Mouse (Mus musculus) embryo, embryonic 11.5 days (tissue): ENCODE measurements around the gene Spns2.
"Not testable (repeated sequence)": the region's sequence is repeated elsewhere in the genome, so short reads cannot be mapped to it uniquely, and the experiment has no call there.

Experiments used
- DNase-seq: peaks from one replicate; pipeline ENCODE4 v3.0.0-alpha.2; 2012; ENCODE audit warnings: low read depth, low spot score

Spns2 gene

DNA sequence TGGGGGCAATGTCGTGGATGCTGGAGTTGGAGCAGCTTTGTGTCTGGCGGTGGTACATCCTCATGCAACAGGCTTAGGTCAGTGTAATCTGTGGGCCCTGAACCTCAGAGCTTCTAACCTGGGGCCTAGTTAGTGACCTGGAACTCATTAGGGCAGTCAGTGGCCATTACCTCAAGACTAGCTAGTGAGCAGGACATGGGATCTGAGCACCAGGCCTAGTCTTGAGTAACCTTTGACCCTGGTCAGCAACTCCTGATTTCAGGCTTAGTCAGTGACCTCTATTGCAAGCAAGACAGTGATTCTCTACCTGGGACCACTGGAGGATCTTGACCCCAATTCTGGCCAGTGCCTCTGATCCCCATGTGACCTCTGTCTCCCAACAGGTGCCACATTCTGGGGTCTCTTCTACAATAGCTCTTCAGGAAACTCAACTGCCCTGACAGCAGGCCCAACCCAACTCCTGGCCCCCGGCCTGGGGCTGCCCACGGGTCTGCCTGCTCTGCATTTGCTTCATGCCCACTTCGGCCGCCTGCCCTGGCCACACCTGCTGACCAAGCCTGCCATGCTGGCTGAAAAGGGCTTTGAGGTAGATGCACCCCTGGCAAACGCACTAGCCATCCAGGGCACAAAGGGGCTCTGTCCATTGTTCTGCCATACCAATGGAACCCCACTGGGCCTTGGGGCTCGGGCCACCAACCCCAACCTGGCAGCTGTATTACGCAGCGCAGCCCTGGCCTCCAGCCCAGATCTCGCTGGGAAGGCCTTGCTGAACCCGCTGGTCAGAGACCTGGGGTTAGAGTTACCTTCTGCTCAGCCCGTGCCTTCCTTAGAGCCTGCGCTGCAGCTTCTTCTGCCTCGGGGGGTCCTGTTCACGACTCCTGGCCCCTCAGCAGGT, 52.7 kb downstream of the Spns2 start:
- DNase-seq: no peak

DNA sequence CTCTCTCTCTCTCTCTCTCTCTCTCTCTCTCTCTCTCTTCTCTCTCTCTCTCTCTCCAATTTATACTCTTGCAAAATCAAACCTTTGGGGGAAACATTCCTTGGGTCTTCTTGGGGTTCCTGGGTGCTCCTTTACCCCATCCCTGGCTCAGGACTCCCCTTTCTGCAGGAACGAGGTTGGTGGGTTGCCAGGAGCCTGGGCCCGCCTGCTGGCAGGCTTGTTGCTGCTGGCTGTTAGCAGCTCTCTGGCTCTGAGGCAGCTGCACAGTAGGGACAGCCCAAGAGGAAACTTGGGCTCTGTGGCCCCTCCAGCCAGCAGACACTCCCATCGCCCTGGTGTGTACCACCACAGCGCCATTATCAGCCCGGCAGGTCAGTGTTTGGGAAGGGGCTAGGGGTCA, 53.4 kb downstream of the Spns2 start:
- DNase-seq: no peak

DNA sequence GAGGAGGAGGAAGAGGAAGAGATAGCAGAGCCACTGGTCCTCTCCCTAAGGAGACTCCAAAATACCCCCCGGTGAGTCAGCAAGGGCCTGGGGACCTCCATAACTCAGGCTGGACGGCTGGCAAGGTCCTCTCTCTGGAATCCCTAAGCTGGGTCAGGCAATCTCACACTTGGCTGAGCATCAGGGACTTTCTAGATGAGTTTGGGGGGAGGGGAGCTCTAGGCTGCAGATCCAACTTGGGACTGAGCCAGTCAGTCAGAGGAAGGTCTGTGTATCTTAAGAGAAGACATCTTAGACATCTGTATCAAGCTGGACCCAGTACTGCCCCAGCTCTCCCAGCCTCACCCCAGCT, 54.0 kb downstream of the Spns2 start:
- DNase-seq: no peak

- DNase-seq: no peak
Measured at GRCm38 (mm10) chr11:72434963-72435693, 54.6 kb downstream of the Spns2 start, which contains the start of gene Ggt6. Gene Ggt6, plus strand, starts transcription at chr11:72435526.

DNA sequence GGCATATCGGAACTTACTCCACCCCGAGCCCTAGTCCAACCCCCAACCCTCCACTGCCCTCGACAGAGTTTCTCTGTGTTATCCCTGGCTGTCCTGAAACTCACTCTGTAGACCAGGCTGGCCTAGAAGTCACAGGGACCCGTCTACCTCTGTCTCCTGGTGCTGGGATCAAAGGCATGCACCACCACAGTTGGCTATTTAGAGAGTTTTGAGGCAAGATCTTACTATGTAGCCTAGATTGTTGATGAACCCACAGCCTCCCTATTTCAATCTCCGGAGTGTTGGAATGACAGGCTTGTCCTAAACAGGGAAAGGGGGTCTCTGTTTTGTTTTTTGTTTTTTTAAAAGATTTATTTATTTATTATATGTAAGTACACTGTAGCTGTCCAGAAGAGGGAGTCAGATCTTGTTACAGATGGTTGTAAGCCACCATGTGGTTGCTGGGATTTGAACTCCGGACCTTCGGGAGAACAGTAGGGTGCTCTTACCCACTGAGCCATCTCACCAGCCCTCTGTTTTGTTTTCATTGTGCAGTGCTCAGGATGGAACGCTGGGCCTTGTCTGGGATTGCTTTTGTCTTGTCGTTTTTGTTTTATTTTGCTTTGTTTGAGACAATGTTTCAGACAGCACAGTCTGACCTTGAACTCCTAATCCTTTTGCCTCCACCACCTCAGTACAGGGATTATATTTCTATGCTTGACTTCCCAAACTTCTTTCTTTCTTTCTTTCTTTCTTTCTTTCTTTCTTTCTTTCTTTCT, 59.2 kb downstream of the Spns2 start:
- not testable (repeated sequence) for DNase-seq

DNA sequence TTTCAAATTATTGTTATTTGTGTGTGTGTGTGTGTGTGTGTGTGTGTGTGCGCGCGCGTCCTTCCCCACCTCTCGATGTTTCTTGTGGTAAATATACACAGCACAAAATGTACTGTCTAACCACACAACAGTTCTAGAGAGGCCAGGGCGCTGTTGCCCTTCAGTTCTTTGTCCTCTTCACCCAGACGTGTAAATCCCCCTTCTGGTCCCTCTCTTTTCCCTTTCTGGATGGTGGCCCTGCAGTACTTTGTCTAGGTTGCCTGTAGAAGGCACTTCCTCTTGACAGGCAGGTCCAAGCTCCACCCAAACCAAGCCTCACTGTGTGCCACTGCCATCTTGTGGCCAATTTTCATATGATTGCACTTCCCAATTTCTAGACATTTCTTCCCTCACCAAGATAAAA, 60.4 kb downstream of the Spns2 start:
- DNase-seq: peak; percentile 69

- DNase-seq: peak; percentile 49
Measured at GRCm38 (mm10) chr11:72428694-72429093, 61.0 kb downstream of the Spns2 start.

- no peak for DNase-seq
Measured at GRCm38 (mm10) chr11:72426884-72427283, 62.8 kb downstream of the Spns2 start.

DNA sequence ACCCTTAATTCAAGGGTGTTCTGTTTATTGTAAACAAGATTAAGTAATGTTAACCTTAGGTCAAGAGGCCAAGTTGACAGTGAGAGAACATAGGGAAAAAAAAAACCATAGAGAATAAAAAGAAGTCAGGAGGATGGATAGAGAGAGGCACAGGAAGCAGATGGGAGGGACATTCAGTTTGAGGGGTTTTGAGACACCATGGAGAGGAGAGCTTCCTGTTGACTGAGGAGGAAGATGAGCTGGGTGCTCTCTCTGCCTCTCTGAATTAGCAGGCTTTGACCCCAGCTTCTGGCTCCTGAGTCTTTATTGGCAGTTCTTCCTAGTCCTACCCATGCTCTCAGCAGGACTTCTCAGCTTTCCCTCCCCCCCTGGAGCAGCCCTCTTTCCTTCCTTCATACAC, 64.5 kb downstream of the Spns2 start:
- DNase-seq: no peak

GRCm38 (mm10) chr11:72423686-72424085, 66.0 kb downstream of the Spns2 start:
- DNase-seq: no peak

- no peak for DNase-seq
Measured at GRCm38 (mm10) chr11:72421518-72422278, 68.0 kb downstream of the Spns2 start.

- DNase-seq: no peak
Measured at GRCm38 (mm10) chr11:72420460-72421122, 69.1 kb downstream of the Spns2 start.

DNA sequence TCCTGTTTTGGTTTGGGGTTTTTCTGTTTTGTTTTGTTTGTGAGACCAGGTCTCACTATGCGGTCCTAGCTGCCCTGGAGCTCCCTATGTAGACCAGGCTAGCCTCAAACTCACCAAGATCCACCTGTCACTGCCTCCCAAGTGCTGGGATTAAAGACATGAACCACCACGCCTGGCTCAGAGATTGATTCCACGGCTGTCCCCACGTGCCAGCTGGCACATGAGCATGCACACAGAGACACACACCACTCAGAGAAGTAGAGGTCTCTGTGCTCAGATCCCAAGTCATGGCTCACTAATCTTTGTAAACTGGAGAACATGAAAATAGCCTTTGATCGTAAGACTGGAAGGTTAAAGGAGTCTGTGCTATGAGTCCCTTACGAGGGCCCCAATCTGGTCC, 70.7 kb downstream of the Spns2 start:
- no peak for DNase-seq

DNA sequence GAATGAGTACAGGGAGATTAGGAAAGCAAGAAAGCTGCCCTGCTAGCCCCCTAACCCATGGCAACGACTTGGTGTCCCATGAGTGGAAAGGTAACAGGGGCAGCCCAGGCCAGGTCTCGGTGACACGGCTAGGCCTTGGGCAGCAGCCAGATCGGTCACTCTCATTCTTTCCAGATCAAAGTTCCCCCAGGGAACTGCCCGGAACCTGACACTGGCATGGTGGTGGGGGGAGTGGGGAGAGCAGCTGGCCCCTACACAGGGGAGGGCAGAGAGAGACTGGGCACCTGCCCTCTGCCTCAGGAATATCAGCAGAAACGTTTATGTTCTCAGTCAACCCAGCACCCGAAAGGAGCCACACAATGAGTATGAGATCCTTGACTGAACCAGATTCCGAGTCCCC, 71.5 kb downstream of the Spns2 start:
- DNase-seq: no peak

DNA sequence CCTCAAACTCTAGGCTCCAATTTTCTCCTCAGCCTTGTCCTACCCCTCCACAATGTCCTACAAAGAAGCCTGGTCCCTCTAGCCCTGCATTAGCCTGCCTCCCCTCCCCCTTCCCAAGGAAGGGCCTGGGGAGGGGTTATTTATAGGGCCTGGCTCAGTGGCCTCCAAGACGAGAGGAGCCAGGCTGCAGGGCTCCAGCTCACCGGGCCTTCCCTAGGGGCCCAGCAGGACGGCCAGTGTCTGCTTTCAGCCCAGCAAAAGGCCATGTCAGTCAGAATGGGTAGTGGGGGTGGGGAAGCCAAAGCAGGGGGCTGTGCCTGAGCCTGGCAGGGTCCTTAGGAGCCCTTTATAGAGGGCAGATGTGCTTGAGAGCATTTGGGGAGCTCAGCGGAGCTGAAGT, 72.3 kb downstream of the Spns2 start:
- DNase-seq: no peak

GRCm38 (mm10) chr11:72416666-72417065, 73.0 kb downstream of the Spns2 start:
- DNase-seq: no peak

DNA sequence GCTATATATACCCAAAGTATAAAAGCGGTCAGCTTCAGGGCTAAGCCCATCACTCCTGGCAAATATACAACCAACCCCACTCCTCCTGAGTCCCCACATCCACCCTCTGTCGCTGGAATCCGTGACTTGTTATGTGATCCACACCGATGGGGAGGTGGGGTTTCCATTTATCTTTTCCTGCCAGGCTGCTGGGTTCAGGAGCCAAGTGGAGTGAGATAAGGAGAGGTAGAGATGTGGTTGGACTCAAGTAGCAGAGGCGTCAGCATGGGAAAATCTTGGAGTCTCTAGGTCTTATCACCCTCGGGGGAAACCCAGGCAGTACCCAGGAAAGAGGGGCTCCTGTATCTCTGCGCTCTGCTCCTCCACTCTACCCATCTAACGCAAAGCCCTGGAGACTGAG, 74.5 kb downstream of the Spns2 start:
- no peak for DNase-seq

DNA sequence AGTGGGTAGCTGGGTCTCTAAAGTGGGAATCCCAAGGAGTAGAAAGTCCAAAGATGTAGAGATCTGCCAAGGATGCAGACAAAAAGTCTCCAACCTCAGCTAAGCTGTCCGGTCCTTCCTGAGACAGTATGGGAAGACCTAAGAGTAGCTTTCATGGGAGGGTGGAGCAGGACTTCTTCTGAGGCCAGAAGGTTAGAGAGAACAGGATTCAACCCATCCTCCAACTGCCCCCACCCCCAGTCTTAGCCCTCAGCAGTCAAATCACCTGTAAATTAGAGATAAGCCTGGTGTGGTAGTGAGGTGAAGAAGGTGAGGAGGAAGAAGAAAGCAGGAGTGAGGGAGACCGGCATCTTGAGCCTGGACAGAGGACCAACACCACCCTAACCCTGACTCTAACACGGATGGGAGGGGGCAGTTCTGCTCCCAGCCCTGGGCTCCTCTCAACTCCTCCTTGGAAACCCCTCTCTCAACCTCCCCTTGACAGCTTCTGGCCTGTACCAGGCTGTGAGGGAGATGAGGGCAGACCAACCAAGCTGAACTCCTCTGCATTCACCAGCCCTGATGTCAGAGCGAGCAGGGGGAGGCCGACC, 76.0 kb downstream of the Spns2 start:
- no peak for DNase-seq

DNA sequence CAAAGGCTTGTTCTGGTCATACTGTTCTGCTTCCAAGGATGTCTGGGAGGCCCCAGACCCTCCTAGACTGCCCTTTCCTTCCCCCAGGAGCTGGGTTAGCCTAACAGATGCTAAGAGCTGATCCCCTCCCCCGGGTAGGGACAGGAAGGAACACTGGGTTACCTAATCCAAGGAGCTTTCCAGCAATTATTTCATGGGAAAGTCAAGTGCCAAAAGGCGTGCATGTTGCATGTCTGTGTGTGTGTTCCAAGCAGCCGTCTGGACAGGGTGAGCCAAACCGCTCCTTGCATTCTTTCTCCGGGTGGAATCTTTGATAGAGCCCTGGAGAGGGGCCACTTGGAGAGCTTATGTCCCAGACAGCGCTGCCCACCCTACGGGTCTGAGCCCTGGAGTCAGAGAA, 76.7 kb downstream of the Spns2 start:
- no peak for DNase-seq

DNA sequence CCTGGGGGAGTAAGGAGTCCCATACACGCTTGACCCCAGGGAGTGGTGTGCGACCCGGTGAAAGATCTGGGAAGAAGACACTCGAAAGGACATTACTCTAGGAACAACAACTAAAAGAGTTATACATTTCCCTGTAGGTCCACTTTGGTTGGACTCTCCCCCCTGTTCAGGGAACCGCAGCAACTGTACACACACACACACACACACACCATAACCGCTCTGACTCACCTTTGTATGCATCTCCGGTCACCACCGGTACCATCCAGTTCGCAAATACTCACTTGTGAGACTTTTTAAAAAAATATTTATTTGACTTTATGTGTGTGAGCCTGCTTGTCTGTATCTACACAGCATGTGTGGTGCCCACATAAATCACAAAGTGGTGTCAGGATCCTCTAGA, 77.8 kb downstream of the Spns2 start:
- no peak for DNase-seq
